Mouse (Mus musculus): ENCODE measurements at regions not wholly inside any gene's neighbourhood (a gene's known extent, or its start where the extent isn't known, plus 50 kb on each side); places are given as distances from the start of the nearest gene placed in this dataset.
"Not testable (repeated sequence)": the region's sequence is repeated elsewhere in the genome, so short reads cannot be mapped to it uniquely, and the experiment has no call there.

GRCm38 (mm10) chr16:47081896-47082295 lies 583.6 kb upstream of the Nectin3 start:
- no peak for DNase-seq

- DNase-seq: no peak
These were observed 582.0 kb upstream of the Nectin3 start for GRCm38 (mm10) chr16:47080330-47080729.

GRCm38 (mm10) chr16:47059293-47059963 lies 561.1 kb upstream of the Nectin3 start:
- no peak for DNase-seq

GRCm38 (mm10) chr16:47058811-47059210 lies 560.5 kb upstream of the Nectin3 start:
- DNase-seq: no peak

- no peak for DNase-seq
These were observed 527.6 kb upstream of the Nectin3 start for GRCm38 (mm10) chr16:47025971-47026370.

GRCm38 (mm10) chr16:47017486-47017885 lies 519.2 kb upstream of the Nectin3 start:
- no peak for DNase-seq

GRCm38 (mm10) chr16:46982910-46983600 lies 484.7 kb upstream of the Nectin3 start:
- no peak for DNase-seq

- no peak for DNase-seq
These were observed 484.1 kb upstream of the Nectin3 start for GRCm38 (mm10) chr16:46982272-46982909.

GRCm38 (mm10) chr16:46965741-46966140 lies 467.4 kb upstream of the Nectin3 start:
- no peak for DNase-seq

GRCm38 (mm10) chr16:46956990-46957389 lies 458.7 kb upstream of the Nectin3 start:
- DNase-seq: no peak

GRCm38 (mm10) chr16:46926060-46926459 lies 427.7 kb upstream of the Nectin3 start:
- peak; percentile 36 for DNase-seq

- DNase-seq: no peak
These were observed 396.4 kb upstream of the Nectin3 start for GRCm38 (mm10) chr16:46894576-46895203.

GRCm38 (mm10) chr16:46878739-46879138 lies 380.4 kb upstream of the Nectin3 start:
- DNase-seq: no peak

GRCm38 (mm10) chr16:46863959-46864358 lies 365.6 kb upstream of the Nectin3 start:
- DNase-seq: no peak

- DNase-seq: peak; percentile 77
These were observed 351.2 kb upstream of the Nectin3 start for GRCm38 (mm10) chr16:46849534-46849933.

GRCm38 (mm10) chr16:46848755-46849154 lies 350.4 kb upstream of the Nectin3 start:
- no peak for DNase-seq

GRCm38 (mm10) chr16:46847707-46848356 lies 349.5 kb upstream of the Nectin3 start:
- no peak for DNase-seq

- DNase-seq: no peak
These were observed 342.9 kb upstream of the Nectin3 start for GRCm38 (mm10) chr16:46841179-46841578.

- DNase-seq: no peak
These were observed 342.4 kb upstream of the Nectin3 start for GRCm38 (mm10) chr16:46840764-46841163.

GRCm38 (mm10) chr16:46825147-46825546 lies 326.8 kb upstream of the Nectin3 start:
- DNase-seq: no peak

GRCm38 (mm10) chr16:46822753-46823152 lies 324.4 kb upstream of the Nectin3 start:
- no peak for DNase-seq

- no peak for DNase-seq
These were observed 319.9 kb upstream of the Nectin3 start for GRCm38 (mm10) chr16:46818215-46818614.

GRCm38 (mm10) chr16:46811835-46812234 lies 313.5 kb upstream of the Nectin3 start:
- DNase-seq: not testable (repeated sequence)

Measured in kidney, postnatal 14 days (tissue).